Mouse (Mus musculus): Measurements from ENCODE around the gene Fry.

Gene Fry

DNA sequence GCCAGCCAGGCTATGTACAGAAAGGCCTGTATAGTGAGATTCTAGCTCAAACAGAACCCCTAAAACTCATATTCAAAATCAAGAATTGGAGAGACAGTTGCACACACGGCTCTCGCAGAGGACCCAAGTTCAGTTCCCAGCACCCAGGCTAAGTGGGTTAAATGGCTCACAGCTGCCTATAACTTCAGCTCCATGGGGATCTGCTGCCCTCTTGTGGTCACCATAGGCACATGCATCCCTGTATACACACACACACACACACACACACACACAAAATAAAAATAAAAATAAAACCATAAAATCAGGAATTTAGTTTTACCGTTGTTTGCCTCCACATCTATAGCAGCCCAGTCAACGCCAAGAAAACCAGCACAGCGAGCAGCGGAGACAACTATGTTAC, 276.2 kb downstream of the Fry start:
- DNase-seq: no peak

GRCm38 (mm10) chr5:150402832-150403447, 284.5 kb downstream of the Fry start:
- peak in 1 of 2 experiments; percentile 23 for DNase-seq

- no peak for DNase-seq
These were observed 286.4 kb downstream of the Fry start for GRCm38 (mm10) chr5:150404867-150405266.

GRCm38 (mm10) chr5:150408979-150409378, 290.5 kb downstream of the Fry start:
- DNase-seq: no peak

- no peak for DNase-seq
These were observed 291.1 kb downstream of the Fry start for GRCm38 (mm10) chr5:150409451-150410045.

DNA sequence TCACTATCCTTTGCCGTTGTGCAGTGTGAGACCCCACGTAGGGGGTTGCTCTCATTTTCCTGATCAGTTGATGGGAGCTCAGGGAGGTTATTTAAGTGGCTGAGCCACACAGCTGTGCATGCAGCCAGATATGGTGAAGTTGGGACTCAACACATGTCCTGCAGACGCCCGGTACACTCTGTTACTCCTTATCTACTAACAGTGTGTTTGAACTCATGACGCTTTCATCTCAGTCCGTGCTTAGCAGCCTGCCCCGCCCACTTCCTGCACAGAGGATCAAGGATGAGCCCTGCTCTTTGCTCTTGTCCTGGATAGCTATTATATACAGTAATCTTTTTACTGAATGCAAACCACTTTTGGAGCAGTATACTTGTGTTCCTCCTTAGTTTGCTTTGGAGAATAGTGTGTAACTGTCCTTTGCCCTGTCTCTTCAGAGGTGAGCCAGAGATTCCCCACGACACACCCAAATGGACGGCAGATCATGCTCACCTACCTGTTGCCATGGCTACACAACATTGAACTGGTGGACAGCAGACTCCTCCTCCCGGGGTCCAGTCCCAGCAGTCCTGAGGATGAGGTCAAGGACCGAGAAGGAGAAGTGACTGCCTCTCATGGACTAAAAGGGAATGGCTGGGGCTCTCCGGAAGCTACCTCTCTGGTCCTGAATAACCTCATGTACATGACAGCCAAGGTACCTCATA, 294.5 kb downstream of the Fry start:
- DNase-seq: no peak

DNA sequence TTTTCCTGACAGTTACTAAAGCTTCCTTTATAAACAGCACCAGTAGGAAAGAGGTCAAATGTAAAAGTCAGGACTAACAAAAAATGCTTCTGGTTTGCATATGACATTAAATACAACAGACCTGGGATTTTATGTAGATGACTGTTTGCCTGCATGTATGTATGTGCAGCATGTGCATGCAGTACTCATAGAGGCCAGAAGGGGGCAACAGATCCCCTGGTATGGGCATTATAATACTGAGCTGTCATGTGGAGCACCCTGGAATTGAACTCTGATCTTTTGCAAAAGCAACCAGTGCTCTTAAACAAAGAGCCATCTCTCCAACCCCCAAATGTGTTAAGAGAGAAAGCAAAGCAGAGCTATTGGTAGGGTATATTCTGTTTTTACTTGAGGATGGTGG, 296.4 kb downstream of the Fry start:
- DNase-seq: no peak

DNA sequence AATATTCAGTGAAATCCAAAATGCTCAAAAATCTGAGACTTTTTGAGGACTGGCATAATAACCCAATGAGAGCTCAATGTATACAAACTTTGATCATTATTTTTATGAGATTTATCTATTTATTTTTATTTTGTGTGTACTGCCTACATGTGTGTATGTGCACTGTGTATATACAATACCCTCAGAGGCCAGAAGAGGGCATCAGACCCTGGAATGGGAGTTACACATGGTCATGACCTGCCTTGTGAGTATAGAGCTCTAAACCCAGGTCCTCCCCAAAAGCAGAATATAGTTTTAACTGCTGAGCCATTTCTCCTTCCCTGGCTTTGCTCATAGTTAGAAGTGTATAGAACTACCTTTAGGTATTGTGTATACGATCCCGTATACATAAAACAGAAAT, 298.8 kb downstream of the Fry start:
- DNase-seq: no peak

- no peak for DNase-seq
These were observed 299.6 kb downstream of the Fry start for GRCm38 (mm10) chr5:150418035-150418434.

DNA sequence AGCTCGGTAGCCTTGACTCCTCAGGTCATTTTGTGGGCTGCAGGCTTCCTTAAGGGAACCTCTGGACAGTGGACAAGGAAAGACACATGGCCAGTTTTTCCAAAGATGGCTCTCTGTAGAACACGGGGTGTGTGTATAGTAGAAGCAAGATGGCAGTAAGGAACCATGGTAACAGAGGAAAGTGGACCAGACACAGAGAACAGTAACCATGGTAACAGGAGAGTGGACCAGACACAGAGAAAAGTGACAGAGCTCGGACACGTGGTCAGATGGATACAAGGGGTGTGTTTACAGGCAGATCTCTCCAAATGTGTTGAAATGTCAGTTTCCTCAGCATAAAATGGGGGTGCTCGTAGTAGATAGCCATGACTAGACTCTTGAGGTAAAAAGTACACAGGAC, 306.6 kb downstream of the Fry start:
- DNase-seq: no peak

- peak; percentile 51 to 77 for DNase-seq
These were observed 308.1 kb downstream of the Fry start for GRCm38 (mm10) chr5:150426595-150426994.

DNA sequence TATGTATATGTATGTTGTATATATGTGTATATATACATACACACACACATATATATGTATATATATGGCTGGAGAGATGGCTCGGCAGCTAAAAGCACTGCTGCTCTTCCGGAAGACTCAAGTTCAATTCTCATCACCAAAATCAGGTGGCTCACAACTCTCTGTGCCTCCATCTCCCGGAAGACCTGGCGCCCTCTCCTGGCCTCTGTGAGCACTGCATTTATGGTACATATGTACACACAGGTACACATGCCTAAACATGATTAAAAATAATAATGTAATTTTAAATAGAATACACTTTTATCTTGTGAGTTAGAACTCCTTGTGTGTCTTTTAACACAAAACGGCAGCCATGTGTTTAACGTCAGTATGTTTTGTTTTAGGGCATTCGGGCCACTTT, 312.8 kb downstream of the Fry start:
- DNase-seq: peak in 1 of 2 experiments; percentile 59

- DNase-seq: no peak
These were observed 314.5 kb downstream of the Fry start for GRCm38 (mm10) chr5:150432960-150433359.

DNA sequence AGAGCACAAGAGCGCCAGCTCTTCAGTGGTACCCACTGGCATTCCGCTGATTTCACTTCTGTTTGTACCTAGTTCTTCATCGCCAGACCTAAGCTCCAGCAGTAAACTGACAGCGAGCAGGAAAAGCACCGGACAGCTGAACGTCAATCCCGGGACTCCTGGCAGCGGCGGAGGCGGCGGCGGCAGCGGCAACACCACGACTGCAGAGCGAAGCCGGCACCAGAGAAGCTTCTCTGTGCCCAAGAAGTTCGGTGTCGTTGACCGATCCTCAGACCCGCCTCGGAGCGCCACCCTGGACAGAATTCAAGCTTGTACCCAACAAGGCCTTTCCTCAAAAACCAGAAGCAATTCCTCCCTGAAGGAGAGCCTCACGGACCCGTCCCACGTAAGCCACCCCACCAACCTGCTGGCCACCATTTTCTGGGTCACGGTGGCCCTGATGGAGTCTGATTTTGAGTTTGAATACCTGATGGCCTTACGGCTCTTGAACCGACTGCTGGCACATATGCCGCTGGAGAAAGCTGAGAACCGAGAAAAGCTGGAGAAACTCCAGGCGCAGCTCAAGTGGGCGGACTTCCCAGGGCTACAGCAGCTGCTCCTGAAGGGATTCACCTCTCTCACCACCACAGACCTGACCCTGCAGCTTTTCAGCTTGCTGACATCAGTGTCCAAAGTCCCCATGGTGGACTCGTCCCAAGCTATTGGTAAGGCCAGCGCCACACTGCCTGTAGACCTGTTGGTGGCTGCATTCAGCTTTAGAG, 318.4 kb downstream of the Fry start:
- peak; percentile 82 to 84 for DNase-seq

- DNase-seq: peak in 1 of 2 experiments; percentile 58
These were observed 323.2 kb downstream of the Fry start for GRCm38 (mm10) chr5:150441690-150442089.

DNA sequence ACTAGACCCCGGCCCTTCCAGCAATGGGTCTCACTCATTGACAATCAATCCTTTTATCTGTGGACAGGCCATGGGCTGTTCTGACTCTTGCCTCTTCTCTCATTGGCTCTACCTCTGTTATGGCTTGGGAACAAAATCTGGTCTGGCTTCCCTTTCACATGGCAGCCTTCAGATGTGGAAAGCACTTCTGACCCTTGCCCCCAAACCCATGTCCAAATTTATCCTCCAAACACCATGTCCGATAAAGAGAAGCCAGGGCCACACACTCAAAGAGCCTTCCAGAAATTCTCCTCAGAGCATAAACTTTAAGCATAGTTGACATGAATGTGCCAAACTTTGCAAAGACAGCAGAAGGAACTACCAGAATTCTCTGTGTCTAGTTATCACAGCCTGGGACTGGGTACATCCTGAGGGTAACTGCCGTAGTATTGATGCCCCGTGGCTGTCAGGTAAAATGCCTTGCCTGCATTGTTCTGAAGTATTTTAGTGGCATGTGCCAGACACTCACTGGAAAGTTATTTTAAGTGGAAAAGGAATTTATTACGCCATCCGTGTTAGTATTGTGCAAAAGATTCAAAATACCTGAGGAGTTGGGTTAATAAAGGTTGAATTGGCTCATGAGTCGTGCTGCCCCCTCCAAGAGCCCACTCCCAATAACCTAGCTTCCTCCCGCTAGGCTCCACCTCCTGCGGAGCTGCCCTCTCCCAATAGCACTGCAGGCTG, 333.0 kb downstream of the Fry start:
- no peak for DNase-seq

GRCm38 (mm10) chr5:150452004-150452626, 333.7 kb downstream of the Fry start:
- DNase-seq: no peak

DNA sequence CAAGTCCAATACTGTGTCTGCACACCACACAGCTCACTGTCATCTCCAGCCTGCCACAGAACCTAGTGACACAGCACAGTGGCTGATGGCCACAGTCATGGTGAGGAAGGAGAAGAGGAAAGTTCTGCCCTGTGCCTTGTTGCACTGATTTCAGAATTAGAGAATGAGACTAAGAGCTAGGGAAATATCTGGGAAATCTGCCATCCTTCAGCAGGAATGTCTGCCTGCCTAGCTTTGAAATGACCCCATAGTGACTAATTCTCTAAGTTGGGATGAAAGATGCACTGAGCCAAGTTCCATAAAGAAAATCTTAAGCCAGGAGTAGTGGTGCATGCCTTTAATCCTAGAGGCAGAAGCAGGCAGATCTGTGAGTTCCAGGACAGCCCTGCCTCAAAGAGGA, 334.2 kb downstream of the Fry start:
- DNase-seq: no peak

GRCm38 (mm10) chr5:150453490-150453889, 335.0 kb downstream of the Fry start:
- no peak for DNase-seq

- DNase-seq: no peak
These were observed 338.9 kb downstream of the Fry start for GRCm38 (mm10) chr5:150457165-150457903.

GRCm38 (mm10) chr5:150457904-150458739, 339.7 kb downstream of the Fry start:
- no peak for DNase-seq
